Mouse (Mus musculus): ENCODE measurements around the gene Phactr3. TPM values are rescaled to one million over a fixed set of nuclear protein-coding genes. Genes with fewer than 3 reads are reported as not detected.

The Phactr3 gene
- not detected for total RNA-seq (2023)

GRCm38 (mm10) chr2:178118801-178119560 lies at the start of gene Phactr3:
TSS of gene Phactr3 (plus strand) at chr2:178118975.

GRCm38 (mm10) chr2:178078166-178078717 lies 40.5 kb upstream of the Phactr3 start, which contains the start of gene Zfp931:
TSS of gene Zfp931 (minus strand) at chr2:178078476.

Other genes with a start within 250 kb of the Phactr3 start
- gene Gm14327, start 221.9 kb upstream of the Phactr3 start, total RNA-seq (2023), result not detected
- gene Zfp972, start 193.4 kb upstream of the Phactr3 start, total RNA-seq (2023), result not detected
- 8.6 TPM for gene Gm14326, start 161.7 kb upstream of the Phactr3 start, total RNA-seq (2023)
- gene Zfp971, start 95.7 kb upstream of the Phactr3 start, total RNA-seq (2023), result 10.9 TPM
- 10.5 TPM for gene Zfp931, start 40.5 kb upstream of the Phactr3 start, total RNA-seq (2023)

All from CD4-positive naive resting alpha-beta T cell, adult 76 days (primary cell).